Mouse (Mus musculus) MEL (cell line): ENCODE results near the gene Neurod2. TPM values are rescaled to one million over a fixed set of nuclear protein-coding genes. Genes with fewer than 3 reads are reported as not detected.

ENCODE experiments used
- DNase-seq: peaks from one replicate; pipeline ENCODE4 v3.0.0; 2011; ENCODE audit warnings: low read depth, low spot score
- H3K27ac ChIP-seq: 2 replicates; pipeline ENCODE4 v1.5.1; 2012; ENCODE audit warnings: low read depth, mild to moderate bottlenecking, control low read depth, low read length, moderate library complexity; ENCODE audit not compliant: control insufficient read depth
- H3K27me3 ChIP-seq, 2 experiments: fragments of 150-350 bp in 1 of 2; sonication (generic) in 1 of 2; 2 replicates each; pipeline ENCODE4 v1.6.1; 2012; ENCODE audit warnings: low read length in 2 of 2, mild to moderate bottlenecking in 2 of 2, improper control_type of control experiment in 1 of 2, moderate library complexity in 1 of 2; ENCODE audit not compliant: insufficient read depth in 2 of 2, control insufficient read depth in 1 of 2
- H3K36me3 ChIP-seq, 2 experiments: 2 replicates each; pipeline ENCODE4 v1.6.1; 2012 to 2014; ENCODE audit warnings: low read length in 2 of 2, improper control_type of control experiment in 1 of 2, inconsistent platforms in 1 of 2, mild to moderate bottlenecking in 1 of 2; ENCODE audit not compliant: insufficient read depth in 2 of 2, control insufficient read depth in 1 of 2
- H3K4me1 ChIP-seq, 2 experiments: fragments of 150-350 bp in 1 of 2; sonication (generic) in 1 of 2; 2 replicates each; pipeline ENCODE4 v1.6.1; 2012; ENCODE audit warnings: low read length in 2 of 2, improper control_type of control experiment in 1 of 2, mild to moderate bottlenecking in 1 of 2; ENCODE audit not compliant: insufficient read depth in 2 of 2, control insufficient read depth in 1 of 2
- H3K4me3 ChIP-seq, 2 experiments: fragments of 150-350 bp in 1 of 2; sonication (generic) in 1 of 2; 2 replicates each; pipeline ENCODE4 v1.5.1; 2012; ENCODE audit warnings: low read depth in 2 of 2, low read length in 2 of 2, mild to moderate bottlenecking in 2 of 2, moderate library complexity in 2 of 2, control low read depth in 1 of 2, improper control_type of control experiment in 1 of 2; ENCODE audit not compliant: control insufficient read depth in 1 of 2, insufficient read depth in 1 of 2
- H3K79me2 ChIP-seq: 2 replicates; pipeline ENCODE4 v1.6.1; 2012; ENCODE audit warnings: mild to moderate bottlenecking, low read length, moderate library complexity; ENCODE audit not compliant: control insufficient read depth, poor library complexity, insufficient read depth
- H3K9ac ChIP-seq: 2 replicates; pipeline ENCODE4 v1.6.1; 2012; ENCODE audit warnings: low read depth, mild to moderate bottlenecking, control low read depth, low read length, moderate library complexity; ENCODE audit not compliant: control insufficient read depth, poor library complexity, severe bottlenecking
- H3K9me3 ChIP-seq: fragments of 150-350 bp; sonication (generic); replicated peaks from 2 replicates; pipeline ENCODE4 v1.6.1; 2012; ENCODE audit warnings: mild to moderate bottlenecking, low read length, improper control_type of control experiment, moderate library complexity; ENCODE audit not compliant: insufficient read depth
- BHLHE40 ChIP-seq: IDR thresholded peaks from 2 replicates; pipeline ENCODE4 v1.6.1; 2012; ENCODE audit warnings: low read depth, mild to moderate bottlenecking, inconsistent platforms, low read length, improper control_type of control experiment, borderline replicate concordance
- CHD1 ChIP-seq: IDR thresholded peaks from 2 replicates; pipeline ENCODE4 v1.6.1; 2012; ENCODE audit warnings: low read depth, mild to moderate bottlenecking, inconsistent platforms, low read length, improper control_type of control experiment
- CHD2 ChIP-seq: IDR thresholded peaks from 2 replicates; pipeline ENCODE4 v1.6.1; 2011; ENCODE audit warnings: low read length, improper control_type of control experiment
- CTCF ChIP-seq, 3 experiments: IDR thresholded peaks in 2 of 3; conservative IDR thresholded peaks in 1 of 3; 2 replicates each; pipeline ENCODE4 v1.5.1; 2011 to 2012; ENCODE audit warnings: low read length in 3 of 3, low read depth in 2 of 3, mild to moderate bottlenecking in 2 of 3, improper control_type of control experiment in 1 of 3, inconsistent platforms in 1 of 3, mixed read lengths in 1 of 3, moderate library complexity in 1 of 3; ENCODE audit not compliant: control insufficient read depth in 1 of 3, insufficient read depth in 1 of 3, poor library complexity in 1 of 3, severe bottlenecking in 1 of 3
- E2F4 ChIP-seq: IDR thresholded peaks from 2 replicates; pipeline ENCODE4 v1.6.1; 2011; ENCODE audit warnings: low read depth, low read length, improper control_type of control experiment, borderline replicate concordance
- ELF1 ChIP-seq: IDR thresholded peaks from 2 replicates; pipeline ENCODE4 v1.6.1; 2014; ENCODE audit warnings: low read depth, mild to moderate bottlenecking, inconsistent platforms, low read length, improper control_type of control experiment, moderate library complexity
- EP300 ChIP-seq, 2 experiments: IDR thresholded peaks; 2 replicates each; pipeline ENCODE4 v1.6.1; 2011; ENCODE audit warnings: improper control_type of control experiment in 2 of 2, low read length in 2 of 2, low read depth in 1 of 2, mild to moderate bottlenecking in 1 of 2
- GABPA ChIP-seq: IDR thresholded peaks from 2 replicates; pipeline ENCODE4 v1.6.1; 2012; ENCODE audit warnings: low read depth, mild to moderate bottlenecking, inconsistent platforms, low read length, improper control_type of control experiment, moderate library complexity
- GATA1 ChIP-seq: IDR thresholded peaks from 2 replicates; pipeline ENCODE4 v1.6.1; 2011; ENCODE audit warnings: low read depth, low read length, improper control_type of control experiment
- HCFC1 ChIP-seq: IDR thresholded peaks from 2 replicates; pipeline ENCODE4 v1.6.1; 2012; ENCODE audit warnings: low read depth, mild to moderate bottlenecking, inconsistent platforms, low read length, improper control_type of control experiment, moderate library complexity
- JUND ChIP-seq: IDR thresholded peaks from 2 replicates; pipeline ENCODE4 v1.6.1; 2011; ENCODE audit warnings: low read depth, mild to moderate bottlenecking, improper control_type of control experiment, low read length
- KAT2A ChIP-seq: conservative IDR thresholded peaks from 2 replicates; pipeline ENCODE4 v1.6.1; 2012; ENCODE audit warnings: low read depth, low read length, improper control_type of control experiment, inconsistent platforms
- MAFK ChIP-seq: IDR thresholded peaks from 2 replicates; pipeline ENCODE4 v1.6.1; 2011; ENCODE audit warnings: low read depth, mild to moderate bottlenecking, low read length, improper control_type of control experiment, borderline replicate concordance
- MAX ChIP-seq: IDR thresholded peaks from 2 replicates; pipeline ENCODE4 v1.6.1; 2011; ENCODE audit warnings: low read length, improper control_type of control experiment
- MAZ ChIP-seq: IDR thresholded peaks from 2 replicates; pipeline ENCODE4 v1.6.1; 2012; ENCODE audit warnings: low read depth, mild to moderate bottlenecking, inconsistent platforms, low read length, improper control_type of control experiment
- MEF2A ChIP-seq: IDR thresholded peaks from 2 replicates; pipeline ENCODE4 v1.6.1; 2014; ENCODE audit warnings: low read depth, mild to moderate bottlenecking, inconsistent platforms, low read length, improper control_type of control experiment; ENCODE audit not compliant: poor library complexity, insufficient replicate concordance, severe bottlenecking; ENCODE audit errors: extremely low read depth
- MXI1 ChIP-seq: IDR thresholded peaks from 2 replicates; pipeline ENCODE4 v1.6.1; 2011; ENCODE audit warnings: mild to moderate bottlenecking, low read depth, low read length, improper control_type of control experiment
- MYC ChIP-seq: IDR thresholded peaks from 2 replicates; pipeline ENCODE4 v1.6.1; 2011; ENCODE audit warnings: low read depth, mild to moderate bottlenecking, low read length, improper control_type of control experiment, moderate library complexity
- NELFE ChIP-seq: IDR thresholded peaks from 2 replicates; pipeline ENCODE4 v1.6.1; 2011; ENCODE audit warnings: low read depth, low read length, improper control_type of control experiment
- POLR2AphosphoS2 ChIP-seq: IDR thresholded peaks from 2 replicates; pipeline ENCODE4 v1.6.1; 2011; ENCODE audit warnings: low read length, improper control_type of control experiment
- RAD21 ChIP-seq: IDR thresholded peaks from 2 replicates; pipeline ENCODE4 v1.6.1; 2011; ENCODE audit warnings: mild to moderate bottlenecking, low read depth, low read length, improper control_type of control experiment
- RCOR1 ChIP-seq: IDR thresholded peaks from 2 replicates; pipeline ENCODE4 v1.6.1; 2012; ENCODE audit warnings: low read depth, mild to moderate bottlenecking, inconsistent platforms, low read length, improper control_type of control experiment
- SIN3A ChIP-seq: IDR thresholded peaks from 2 replicates; pipeline ENCODE4 v1.6.1; 2012; ENCODE audit warnings: low read length, improper control_type of control experiment, inconsistent platforms
- SMC3 ChIP-seq: IDR thresholded peaks from 2 replicates; pipeline ENCODE4 v1.6.1; 2011; ENCODE audit warnings: low read depth, low read length, improper control_type of control experiment
- TBP ChIP-seq: IDR thresholded peaks from 2 replicates; pipeline ENCODE4 v1.8.0; 2011; ENCODE audit warnings: low read depth, low read length, improper control_type of control experiment
- TCF12 ChIP-seq: IDR thresholded peaks from 2 replicates; pipeline ENCODE4 v1.6.1; 2014; ENCODE audit warnings: low read depth, mild to moderate bottlenecking, inconsistent platforms, low read length, improper control_type of control experiment, moderate library complexity
- UBTF ChIP-seq: IDR thresholded peaks from 2 replicates; pipeline ENCODE4 v1.6.1; 2012; ENCODE audit warnings: low read depth, mild to moderate bottlenecking, inconsistent platforms, low read length, improper control_type of control experiment, moderate library complexity, borderline replicate concordance; ENCODE audit not compliant: insufficient read depth
- USF1 ChIP-seq: IDR thresholded peaks from 2 replicates; pipeline ENCODE4 v1.6.1; 2014; ENCODE audit warnings: low read depth, mild to moderate bottlenecking, inconsistent platforms, low read length, improper control_type of control experiment, moderate library complexity
- USF2 ChIP-seq, 2 experiments: IDR thresholded peaks; 2 replicates each; pipeline ENCODE4 v1.6.1; 2011 to 2012; ENCODE audit warnings: improper control_type of control experiment in 2 of 2, low read length in 2 of 2, borderline replicate concordance in 1 of 2, inconsistent platforms in 1 of 2, low read depth in 1 of 2, mild to moderate bottlenecking in 1 of 2; ENCODE audit not compliant: insufficient read depth in 1 of 2
- ZC3H11A ChIP-seq: IDR thresholded peaks from 2 replicates; pipeline ENCODE4 v1.6.1; 2012; ENCODE audit warnings: low read depth, mild to moderate bottlenecking, inconsistent platforms, low read length, improper control_type of control experiment
- ZKSCAN1 ChIP-seq: IDR thresholded peaks from 2 replicates; pipeline ENCODE4 v1.6.1; 2012; ENCODE audit warnings: low read depth, mild to moderate bottlenecking, inconsistent platforms, low read length, improper control_type of control experiment, moderate library complexity
- ZMIZ1 ChIP-seq: IDR thresholded peaks from 2 replicates; pipeline ENCODE4 v1.6.1; 2012; ENCODE audit warnings: low read depth, mild to moderate bottlenecking, inconsistent platforms, low read length, improper control_type of control experiment, moderate library complexity
- ZNF384 ChIP-seq: IDR thresholded peaks from 2 replicates; pipeline ENCODE4 v1.6.1; 2012; ENCODE audit warnings: low read depth, mild to moderate bottlenecking, inconsistent platforms, low read length, improper control_type of control experiment
- polyA plus RNA-seq, 2 experiments: library from polyadenylated mRNA; stranded (reverse) in 1 of 2; unstranded in 1 of 2; fragments of >175 nt in 1 of 2; fragments of >200 nt in 1 of 2; gene quantifications; 2 replicates each; pipeline versions ENCODE4 v1.2.1 to v1.2.4; 2012; ENCODE audit warnings: low replicate concordance in 2 of 2, low read depth in 1 of 2; ENCODE audit not compliant: insufficient read length in 2 of 2, insufficient read depth in 1 of 2, missing spikeins in 1 of 2
- total RNA-seq: library from RNA; depleted of rRNA; stranded (reverse); fragments of 300-350 nt; gene quantifications from 2 replicates; pipeline ENCODE4 v1.2.3, GENCODE M21; 2012

Neurod2 gene
- total and polyA plus RNA-seq, 3 experiments = not detected

GRCm38 (mm10) chr11:98342000-98342945 lies 12.8 kb upstream of the Neurod2 start:
- no peak; the same call in 1 of the 2 replicates for TF ChIP-seq JUND
- TF ChIP-seq EP300 (IDR thresholded peaks at IDR 0.05; ENCODE audit: low read depth in 1 of 2, low read length in 2 of 2) = peak in 1 of 2 experiments; percentile 66; a peak in 2 of 4 replicates
- peak; percentile 89 for TF ChIP-seq SIN3A
- peak; percentile 66; the same call in 1 of the 2 replicates for TF ChIP-seq MAZ
- peak; percentile 97 for TF ChIP-seq RAD21
- peak; percentile 73; the same call in 1 of the 2 replicates for TF ChIP-seq CHD2
- peak; percentile 69 for TF ChIP-seq HCFC1
- peak; percentile 66; the same call in 1 of the 2 replicates for TF ChIP-seq ELF1
- no peak for TF ChIP-seq MYC
- TF ChIP-seq SMC3 = peak; percentile 98
- TF ChIP-seq GATA1 = 0 out of 2 replicates have a peak, but pooled peaks have one; percentile 15
- no peak for TF ChIP-seq ZKSCAN1
- TF ChIP-seq CHD1 = no peak
- TF ChIP-seq ZC3H11A = peak; percentile 95
- TF ChIP-seq KAT2A = no peak
- no peak for TF ChIP-seq USF2 (IDR thresholded peaks at IDR 0.05; ENCODE audit: borderline replicate concordance in 1 of 2, insufficient read depth in 1 of 2, low read depth in 1 of 2, low read length in 2 of 2)
- TF ChIP-seq NELFE = peak; percentile 36; the same call in 1 of the 2 replicates
- no peak for TF ChIP-seq GABPA
- TF ChIP-seq UBTF = 0 out of 2 replicates have a peak, but pooled peaks have one; percentile 31
- TF ChIP-seq CTCF (IDR thresholded peaks at IDR 0.05 in 2 of 3, conservative IDR thresholded peaks at IDR 0.05 in 1 of 3; ENCODE audit: control insufficient read depth in 1 of 3, insufficient read depth in 1 of 3, low read depth in 2 of 3, low read length in 3 of 3, poor library complexity in 1 of 3, severe bottlenecking in 1 of 3) = peak; percentile 90 to 100 (median 100)
- peak; percentile 77 for TF ChIP-seq ZNF384
- TF ChIP-seq USF1 = peak; percentile 64
- TF ChIP-seq POLR2AphosphoS2 = no peak
- TF ChIP-seq MEF2A = no peak
- peak; percentile 56 for TF ChIP-seq TBP
- peak; percentile 71 for TF ChIP-seq BHLHE40
- peak; percentile 68; the same call in 1 of the 2 replicates for TF ChIP-seq MXI1
- no peak for TF ChIP-seq RCOR1
- no peak for TF ChIP-seq ZMIZ1
- no peak for TF ChIP-seq E2F4
- TF ChIP-seq MAFK = no peak
- peak; percentile 20; the same call in 1 of the 2 replicates for TF ChIP-seq TCF12
- TF ChIP-seq MAX = peak; percentile 79
- TF ChIP-seq, all 39 proteins: peak for 20
- Histone ChIP-seq H3K4me1 (peaks cover 0 to 17% of the 10 kb centered on the region in 2 experiments; a peak in 3 of 4 replicates), H3K36me3 (peaks cover 0 to 9% of the 10 kb centered on the region in 2 experiments; a peak in 2 of 4 replicates), H3K4me3 (peak overlapping the region; percentile 23 to 39), H3K79me2 (no peaks in the 10 kb centered on the region), H3K9ac (peak overlapping the region; percentile 61), H3K27ac (no peak overlapping the region), H3K9me3 (no peaks in the 10 kb centered on the region), H3K27me3 (peaks cover 0 to 3% of the 10 kb centered on the region in 2 experiments; a peak in 2 of 4 replicates)
- peak; percentile 92 for DNase-seq
